Mouse (Mus musculus): ENCODE results near the gene Pnrc2. TPM values are rescaled to one million over a fixed set of nuclear protein-coding genes. Genes with fewer than 3 reads are reported as not detected.

Gene Pnrc2
- polyA plus RNA-seq, 1 experiment from 2014 or later, result 133 TPM

GRCm38 (mm10) chr4:135879021-135879420 is 5.4 kb upstream of the Pnrc2 start:
- no peak overlapping the region for H3K9ac ChIP-seq (ENCODE audit: low read depth, low read length)
- no peaks in the 10 kb centered on the region for H3K9me3 ChIP-seq (ENCODE audit: control insufficient read depth, low read length)
- no peak for ATAC-seq (replicated peaks; ENCODE audit: low FRiP score)
- H3K4me2 ChIP-seq, result no peak overlapping the region
- WGBS, result 84% methylated on average over 6 of the region's 6 CpGs
- H3K27ac ChIP-seq (ENCODE audit: low read depth, low read length), result no peak overlapping the region
- DNase-seq (ENCODE audit: low spot score), result no peak
- H3K36me3 ChIP-seq (ENCODE audit: control insufficient read depth, insufficient read depth, low read length), result no peaks in the 10 kb centered on the region
- peaks cover 33% of the 10 kb centered on the region for H3K4me1 ChIP-seq (replicated peaks; ENCODE audit: control insufficient read depth, insufficient read depth, low read length)
- no peak overlapping the region for H3K4me3 ChIP-seq (ENCODE audit: low read depth, low read length)
- no peaks in the 10 kb centered on the region for H3K27me3 ChIP-seq (replicated peaks; ENCODE audit: control insufficient read depth, insufficient read depth, low read length)

GRCm38 (mm10) chr4:135877742-135878141 is 4.1 kb upstream of the Pnrc2 start:
- Histone ChIP-seq H3K27me3 (replicated peaks; ENCODE audit: control insufficient read depth, insufficient read depth, low read length) (no peaks in the 10 kb centered on the region), H3K27ac (ENCODE audit: low read depth, low read length) (no peak overlapping the region), H3K9ac (ENCODE audit: low read depth, low read length) (no peak overlapping the region), H3K4me1 (replicated peaks; ENCODE audit: control insufficient read depth, insufficient read depth, low read length) (peaks cover 32% of the 10 kb centered on the region), H3K9me3 (ENCODE audit: control insufficient read depth, low read length) (no peaks in the 10 kb centered on the region), H3K4me3 (ENCODE audit: low read depth, low read length) (no peak overlapping the region), H3K4me2 (no peak overlapping the region), H3K36me3 (ENCODE audit: control insufficient read depth, insufficient read depth, low read length) (peaks cover under 1% of the 10 kb centered on the region; the same call in 1 of the 2 replicates)
- ATAC-seq (replicated peaks; ENCODE audit: low FRiP score), result no peak
- WGBS, result 69% methylated on average over 2 of the region's 2 CpGs
- no peak for DNase-seq (ENCODE audit: low spot score)

- ATAC-seq (replicated peaks; ENCODE audit: low FRiP score) (0 out of 2 replicates have a peak, but pooled peaks have one; percentile 3), DNase-seq (ENCODE audit: low spot score) (peak; percentile 75)
- H3K4me2 ChIP-seq, result peak overlapping the region; percentile 77
- H3K27ac ChIP-seq (ENCODE audit: low read depth, low read length), result peak overlapping the region; percentile 87
- H3K9ac ChIP-seq (ENCODE audit: low read depth, low read length), result peak overlapping the region; percentile 64
- H3K36me3 ChIP-seq (ENCODE audit: control insufficient read depth, insufficient read depth, low read length), result peaks cover 9% of the 10 kb centered on the region
- H3K4me1 ChIP-seq (replicated peaks; ENCODE audit: control insufficient read depth, insufficient read depth, low read length), result peaks cover 43% of the 10 kb centered on the region
- H3K27me3 ChIP-seq (replicated peaks; ENCODE audit: control insufficient read depth, insufficient read depth, low read length), result no peaks in the 10 kb centered on the region
- no peaks in the 10 kb centered on the region for H3K9me3 ChIP-seq (ENCODE audit: control insufficient read depth, low read length)
- WGBS, result 2% methylated on average over 16 of the region's 16 CpGs
- H3K4me3 ChIP-seq (ENCODE audit: low read depth, low read length), result peak overlapping the region; percentile 41
Observed at GRCm38 (mm10) chr4:135876583-135877020, 3.0 kb upstream of the Pnrc2 start.

GRCm38 (mm10) chr4:135875991-135876582 is 2.4 kb upstream of the Pnrc2 start:
- Histone ChIP-seq H3K36me3 (ENCODE audit: control insufficient read depth, insufficient read depth, low read length) (peaks cover 9% of the 10 kb centered on the region), H3K9me3 (ENCODE audit: control insufficient read depth, low read length) (no peaks in the 10 kb centered on the region), H3K4me2 (peak overlapping the region; percentile 77), H3K4me3 (ENCODE audit: low read depth, low read length) (peak overlapping the region; percentile 41), H3K9ac (ENCODE audit: low read depth, low read length) (peak overlapping the region; percentile 64), H3K27ac (ENCODE audit: low read depth, low read length) (peak overlapping the region; percentile 87), H3K27me3 (replicated peaks; ENCODE audit: control insufficient read depth, insufficient read depth, low read length) (no peaks in the 10 kb centered on the region), H3K4me1 (replicated peaks; ENCODE audit: control insufficient read depth, insufficient read depth, low read length) (peaks cover 44% of the 10 kb centered on the region)
- peak; percentile 74 for DNase-seq (ENCODE audit: low spot score)
- WGBS, result 4% methylated on average over 9 of the region's 9 CpGs
- ATAC-seq (replicated peaks; ENCODE audit: low FRiP score), result peak; percentile 35

GRCm38 (mm10) chr4:135875546-135875945 is 1.9 kb upstream of the Pnrc2 start:
- Histone ChIP-seq H3K9ac (ENCODE audit: low read depth, low read length) (peak overlapping the region; percentile 64), H3K27ac (ENCODE audit: low read depth, low read length) (peak overlapping the region; percentile 87), H3K27me3 (replicated peaks; ENCODE audit: control insufficient read depth, insufficient read depth, low read length) (no peaks in the 10 kb centered on the region), H3K9me3 (ENCODE audit: control insufficient read depth, low read length) (no peaks in the 10 kb centered on the region), H3K36me3 (ENCODE audit: control insufficient read depth, insufficient read depth, low read length) (peaks cover 9% of the 10 kb centered on the region), H3K4me1 (replicated peaks; ENCODE audit: control insufficient read depth, insufficient read depth, low read length) (peaks cover 44% of the 10 kb centered on the region), H3K4me2 (peak overlapping the region; percentile 77), H3K4me3 (ENCODE audit: low read depth, low read length) (peak overlapping the region; percentile 41; the same call in 1 of the 2 replicates)
- DNase-seq (ENCODE audit: low spot score) (no peak), ATAC-seq (replicated peaks; ENCODE audit: low FRiP score) (no peak; the same call in 1 of the 2 replicates)
- 40% methylated on average over 7 of the region's 7 CpGs for WGBS

- H3K27me3 ChIP-seq (replicated peaks; ENCODE audit: control insufficient read depth, insufficient read depth, low read length), result no peaks in the 10 kb centered on the region
- 0 out of 2 replicates have a peak overlapping the region, but pooled peaks have one; percentile 83 for H3K4me3 ChIP-seq (ENCODE audit: low read depth, low read length)
- H3K4me2 ChIP-seq, result peak overlapping the region; percentile 89
- H3K9me3 ChIP-seq (ENCODE audit: control insufficient read depth, low read length), result no peaks in the 10 kb centered on the region
- H3K4me1 ChIP-seq (replicated peaks; ENCODE audit: control insufficient read depth, insufficient read depth, low read length), result peaks cover 44% of the 10 kb centered on the region
- ATAC-seq (replicated peaks; ENCODE audit: low FRiP score), result no peak
- peak overlapping the region; percentile 87 for H3K9ac ChIP-seq (ENCODE audit: low read depth, low read length)
- peaks cover 9% of the 10 kb centered on the region for H3K36me3 ChIP-seq (ENCODE audit: control insufficient read depth, insufficient read depth, low read length)
- peak overlapping the region; percentile 95; the same call in 1 of the 2 replicates for H3K27ac ChIP-seq (ENCODE audit: low read depth, low read length)
- 76% methylated on average over 10 of the region's 10 CpGs for WGBS
- DNase-seq (ENCODE audit: low spot score), result no peak
Observed at GRCm38 (mm10) chr4:135874564-135875535, 1.2 kb upstream of the Pnrc2 start.

- Histone ChIP-seq H3K9me3 (ENCODE audit: control insufficient read depth, low read length) (no peaks in the 10 kb centered on the region), H3K36me3 (ENCODE audit: control insufficient read depth, insufficient read depth, low read length) (peaks cover 11% of the 10 kb centered on the region), H3K27ac (ENCODE audit: low read depth, low read length) (peak overlapping the region; percentile 95), H3K4me2 (peak overlapping the region; percentile 89), H3K27me3 (replicated peaks; ENCODE audit: control insufficient read depth, insufficient read depth, low read length) (no peaks in the 10 kb centered on the region), H3K9ac (ENCODE audit: low read depth, low read length) (peak overlapping the region; percentile 87), H3K4me3 (ENCODE audit: low read depth, low read length) (peak overlapping the region; percentile 83), H3K4me1 (replicated peaks; ENCODE audit: control insufficient read depth, insufficient read depth, low read length) (peaks cover 49% of the 10 kb centered on the region)
- DNase-seq (ENCODE audit: low spot score) (no peak), ATAC-seq (replicated peaks; ENCODE audit: low FRiP score) (no peak)
- WGBS, result 13% methylated on average over 17 of the region's 17 CpGs
Observed at GRCm38 (mm10) chr4:135872589-135873391, 860 bp downstream of the Pnrc2 start.

- 43% methylated on average over 3 of the region's 3 CpGs for WGBS
- Histone ChIP-seq H3K9ac (ENCODE audit: low read depth, low read length) (peak overlapping the region; percentile 87), H3K4me2 (peak overlapping the region; percentile 89), H3K27ac (ENCODE audit: low read depth, low read length) (peak overlapping the region; percentile 95; the same call in 1 of the 2 replicates), H3K9me3 (ENCODE audit: control insufficient read depth, low read length) (no peaks in the 10 kb centered on the region), H3K27me3 (replicated peaks; ENCODE audit: control insufficient read depth, insufficient read depth, low read length) (no peaks in the 10 kb centered on the region), H3K4me3 (ENCODE audit: low read depth, low read length) (peak overlapping the region; percentile 83), H3K4me1 (replicated peaks; ENCODE audit: control insufficient read depth, insufficient read depth, low read length) (peaks cover 47% of the 10 kb centered on the region), H3K36me3 (ENCODE audit: control insufficient read depth, insufficient read depth, low read length) (peaks cover 11% of the 10 kb centered on the region)
- DNase-seq (ENCODE audit: low spot score), result no peak
- ATAC-seq (replicated peaks; ENCODE audit: low FRiP score), result no peak
Observed at GRCm38 (mm10) chr4:135872015-135872414, 1.6 kb downstream of the Pnrc2 start.
